Mouse (Mus musculus) T-helper 1 cell (primary cell): ENCODE measurements around the gene 1700123O20Rik.

Experiments
- in situ Hi-C: fragments of 300-600 bp; cut with MboI, MseI; formaldehyde crosslinking; loops from one replicate; pipeline ENCODE4 v1.15.1; 2025; ENCODE audit warnings: high pct_unique_total_duplicates

The 1700123O20Rik gene

GRCm38 (mm10) chr14:54686063-54686521 is at the start of gene 1700123O20Rik:
Gene 1700123O20Rik, plus strand, starts transcription at chr14:54686216.
- in situ Hi-C loops, result no loop called here

GRCm38 (mm10) chr14:54636954-54637353 is 49.1 kb upstream of the 1700123O20Rik start:
- in situ Hi-C loops, result no loop called here

- in situ Hi-C loops, result no loop called here
These were observed 47.8 kb upstream of the 1700123O20Rik start for GRCm38 (mm10) chr14:54638210-54638609.

GRCm38 (mm10) chr14:54640121-54640520 is 45.9 kb upstream of the 1700123O20Rik start:
- in situ Hi-C loops, result loop anchor here (5.0 kb wide), 1 partner anchor 73 kb away; no protein-coding TSS in a partner anchor

- in situ Hi-C loops, result loop anchor here (5.0 kb wide), 1 partner anchor 74 kb away; no protein-coding TSS in a partner anchor
These were observed 45.1 kb upstream of the 1700123O20Rik start, which contains the start of gene Gm17606 for GRCm38 (mm10) chr14:54640946-54641304. Gene Gm17606, plus strand, starts transcription at chr14:54640952.

DNA sequence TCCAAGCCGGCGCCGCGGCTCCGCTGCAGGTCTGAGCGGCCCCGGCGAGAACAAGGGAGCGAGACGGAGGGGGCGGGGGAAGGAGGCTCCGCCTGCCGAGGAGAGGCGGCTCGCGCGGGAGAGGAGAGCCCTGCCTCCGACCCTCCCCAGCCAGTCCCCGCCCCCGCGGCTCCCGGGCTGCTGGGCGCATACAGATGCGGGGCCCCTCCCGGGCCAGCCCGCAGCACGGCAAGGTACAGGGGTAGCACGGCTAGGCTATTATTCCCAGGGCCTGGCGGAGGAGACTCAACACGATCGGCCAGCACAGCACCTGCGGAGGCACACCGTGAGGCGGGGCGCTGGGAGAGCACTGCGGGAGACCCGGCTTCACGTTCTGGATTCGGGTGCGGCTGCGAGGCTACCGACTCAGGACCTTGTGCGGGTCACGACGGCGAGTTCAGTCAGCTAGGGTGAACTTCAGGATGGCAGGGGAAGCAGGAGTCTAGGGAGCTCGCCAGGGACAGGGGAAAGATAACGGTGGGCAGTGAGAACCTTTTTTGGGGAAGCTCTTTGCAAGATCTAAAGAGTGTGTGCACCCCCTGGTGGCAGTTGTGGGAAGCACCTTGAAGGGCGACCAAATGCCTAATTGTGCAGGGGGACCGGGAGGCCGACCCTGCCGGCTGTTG is 44.6 kb upstream of the 1700123O20Rik start, which contains the start of gene Cdh24:
TSS of gene Cdh24 (minus strand) at position 60 of the 665 bp plus-strand sequence.
- in situ Hi-C loops, result loop anchor here (5.0 kb wide), 1 partner anchor 74 kb away; no protein-coding TSS in a partner anchor

- in situ Hi-C loops, result loop anchor here (5.0 kb wide), 1 partner anchor 75 kb away; no protein-coding TSS in a partner anchor
These were observed 43.6 kb upstream of the 1700123O20Rik start for GRCm38 (mm10) chr14:54642224-54642944.

DNA sequence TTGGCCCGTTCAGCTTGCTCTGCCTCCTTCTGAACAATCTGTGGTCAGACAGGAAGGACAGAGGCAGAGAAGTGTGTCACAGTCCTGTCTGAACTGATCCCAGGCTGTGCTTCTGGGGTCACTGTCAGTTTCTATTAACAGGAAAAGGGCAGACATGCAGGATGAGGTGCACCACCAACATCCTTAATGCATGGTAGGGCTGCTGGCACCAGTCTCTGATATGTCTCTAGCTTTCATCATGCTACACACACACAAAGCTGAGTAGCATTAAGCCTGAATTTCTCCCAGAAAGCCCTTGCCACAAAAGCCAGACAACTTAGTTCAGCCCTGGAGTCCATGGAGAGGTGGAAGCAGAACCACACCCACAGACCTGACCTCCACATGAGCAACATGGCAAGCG is 43.0 kb upstream of the 1700123O20Rik start:
- in situ Hi-C loops, result loop anchor here (5.0 kb wide), 1 partner anchor 76 kb away; no protein-coding TSS in a partner anchor

DNA sequence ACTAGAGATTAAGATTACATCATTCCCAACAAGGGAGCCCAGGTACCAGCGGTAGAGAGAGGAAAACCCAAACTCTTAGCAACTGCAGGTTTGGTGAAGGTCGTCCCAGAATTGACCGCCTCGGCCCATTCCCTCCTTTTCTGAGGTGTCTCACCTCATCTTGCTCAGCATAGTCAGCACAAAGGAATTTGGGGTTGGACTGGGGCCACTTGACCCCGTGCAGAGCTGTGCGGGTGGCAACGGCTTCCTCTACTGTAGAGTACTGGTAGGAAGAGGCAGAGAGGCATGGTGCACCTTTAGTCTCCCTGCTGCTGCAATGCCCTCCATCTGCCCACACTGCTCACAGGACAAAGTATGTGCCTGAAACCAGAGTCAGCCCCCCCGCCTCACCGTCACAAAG is 41.7 kb upstream of the 1700123O20Rik start:
- in situ Hi-C loops, result loop anchor here (5.0 kb wide), 1 partner anchor 77 kb away; no protein-coding TSS in a partner anchor

GRCm38 (mm10) chr14:54646455-54646854 is 39.6 kb upstream of the 1700123O20Rik start:
- in situ Hi-C loops, result no loop called here

- in situ Hi-C loops, result no loop called here
These were observed 38.9 kb upstream of the 1700123O20Rik start for GRCm38 (mm10) chr14:54646898-54647636.

DNA sequence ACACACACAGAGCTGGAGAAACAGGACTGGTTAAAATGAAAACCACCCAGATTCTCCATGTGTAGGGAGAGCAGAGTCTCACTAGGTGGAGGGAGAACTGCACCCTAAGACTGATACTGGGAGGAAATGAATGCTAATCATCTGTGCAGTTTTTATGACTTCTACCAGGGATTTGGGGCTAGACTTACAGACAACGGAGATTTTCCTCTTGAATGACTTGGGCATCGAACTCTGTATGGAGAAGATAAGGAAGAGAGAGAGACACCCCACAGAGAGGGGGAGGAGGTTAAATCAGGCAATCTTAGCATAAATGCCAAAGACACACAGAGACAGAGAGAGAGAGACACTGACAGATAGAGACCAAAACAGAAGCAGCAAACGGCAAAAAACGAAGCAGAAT is 38.1 kb upstream of the 1700123O20Rik start:
- in situ Hi-C loops, result no loop called here

GRCm38 (mm10) chr14:54650621-54651454 is 35.2 kb upstream of the 1700123O20Rik start:
- in situ Hi-C loops, result no loop called here

DNA sequence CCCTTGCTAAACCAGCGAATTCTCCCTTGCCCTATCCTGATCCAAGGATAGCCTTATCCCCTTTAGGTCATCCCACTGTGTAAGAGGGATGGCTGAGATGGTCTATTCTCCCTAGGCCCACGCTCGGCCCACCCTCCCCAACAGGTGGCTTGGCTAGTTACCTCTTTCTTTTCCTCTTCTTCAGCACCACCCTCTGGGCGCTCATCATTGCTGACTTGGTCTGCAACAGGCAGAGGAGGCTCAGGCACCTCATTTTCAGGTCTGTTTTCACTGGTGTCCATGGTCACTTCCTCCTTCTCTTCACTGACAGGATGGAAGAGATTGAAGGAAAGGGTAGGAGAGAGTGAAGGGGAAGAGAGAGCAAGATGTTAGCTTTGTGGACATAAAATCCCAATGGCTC is 34.5 kb upstream of the 1700123O20Rik start:
- in situ Hi-C loops, result no loop called here

DNA sequence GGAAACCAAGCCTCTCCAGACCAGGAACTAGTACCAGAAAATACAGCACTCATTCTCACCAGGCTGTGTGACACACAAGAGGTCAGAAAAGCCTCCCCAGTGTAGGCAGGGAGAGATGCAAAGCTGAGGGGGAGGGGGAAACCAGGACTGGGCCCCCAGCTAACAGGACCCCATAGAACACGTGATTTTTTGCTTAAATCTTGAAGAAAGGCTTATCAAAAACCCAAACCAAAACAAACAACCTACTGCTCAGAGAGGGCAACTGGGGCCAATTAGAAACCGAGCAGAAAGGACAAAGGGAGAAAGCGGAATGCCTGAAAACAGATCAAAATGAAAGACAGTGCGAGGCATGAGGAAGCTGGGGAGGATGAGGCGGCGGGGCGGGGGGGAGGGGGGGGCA is 33.2 kb upstream of the 1700123O20Rik start:
- in situ Hi-C loops, result no loop called here

DNA sequence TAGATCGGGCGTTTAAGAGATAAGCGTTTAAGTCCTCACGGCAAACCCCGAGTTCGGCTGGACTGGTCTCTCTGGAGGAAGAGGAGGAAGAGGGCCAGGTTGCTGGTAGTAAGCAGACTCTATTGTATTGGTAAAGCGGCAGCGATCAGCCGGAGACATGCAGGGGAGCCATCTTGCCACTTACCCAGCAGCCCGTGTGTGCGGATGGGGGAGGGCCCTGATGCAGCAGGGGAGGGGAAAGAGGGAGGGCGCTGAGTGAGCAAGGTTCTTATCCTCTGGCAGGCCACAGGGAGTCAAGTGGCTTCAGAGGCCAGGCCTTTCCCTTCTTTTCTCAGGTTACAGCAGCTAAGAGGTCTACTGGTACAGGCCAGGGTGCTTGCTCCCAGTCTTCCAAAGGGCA is 32.5 kb upstream of the 1700123O20Rik start:
- in situ Hi-C loops, result no loop called here

DNA sequence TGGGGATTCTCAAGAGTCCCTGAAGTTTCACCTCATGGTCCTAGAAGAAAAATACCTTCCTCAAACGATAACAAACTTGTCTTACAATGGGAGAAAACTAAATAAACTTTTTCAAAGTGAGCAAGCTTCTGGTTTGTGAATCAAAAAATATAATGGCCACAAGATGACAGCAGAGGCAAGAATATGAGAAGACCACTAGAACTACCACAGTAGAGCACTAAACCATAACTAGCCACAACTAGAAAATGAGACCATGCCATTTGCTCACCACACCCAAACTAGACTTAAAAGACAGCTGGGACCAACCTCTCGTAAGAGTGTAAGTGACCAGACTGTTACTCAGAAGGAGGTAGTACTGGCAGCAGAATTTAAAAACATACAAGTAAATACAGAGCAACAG is 26.0 kb upstream of the 1700123O20Rik start:
- in situ Hi-C loops, result no loop called here

DNA sequence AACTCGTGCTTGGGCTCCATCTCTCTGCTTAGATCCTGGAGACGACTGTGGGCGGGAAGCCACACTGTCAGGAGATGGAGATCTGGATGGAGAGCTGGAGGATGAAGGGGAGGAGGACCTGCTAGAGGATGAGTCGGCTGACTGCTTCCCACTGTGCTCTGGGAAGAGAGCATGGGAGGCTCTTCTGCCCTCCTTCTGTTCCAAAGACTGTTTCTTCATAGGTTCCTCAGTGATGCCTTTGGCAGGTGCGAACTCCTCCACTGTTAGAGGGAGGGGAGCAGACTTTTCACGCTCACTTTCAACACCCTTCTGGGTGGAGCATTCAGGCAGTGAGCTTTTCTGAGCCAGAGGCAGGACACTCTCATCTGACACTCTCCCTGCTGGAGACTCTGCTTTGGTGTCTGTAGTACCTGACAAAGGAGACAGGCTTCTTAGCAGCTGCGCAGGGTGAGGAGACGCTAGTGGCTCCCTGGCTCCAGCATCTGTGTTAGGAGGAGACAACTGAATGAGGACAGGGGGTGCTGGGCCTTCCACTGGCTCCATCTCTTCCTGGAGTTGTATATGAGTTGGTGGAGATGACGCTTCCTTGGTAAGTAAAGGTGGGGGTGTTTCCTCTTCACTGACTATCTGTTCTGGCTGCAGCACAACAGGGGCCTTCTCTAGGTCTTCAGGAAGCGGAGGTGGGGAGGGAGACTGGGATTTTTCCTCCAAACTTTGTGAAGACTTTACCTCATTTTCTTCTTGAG is 21.4 kb upstream of the 1700123O20Rik start:
- in situ Hi-C loops, result no loop called here

DNA sequence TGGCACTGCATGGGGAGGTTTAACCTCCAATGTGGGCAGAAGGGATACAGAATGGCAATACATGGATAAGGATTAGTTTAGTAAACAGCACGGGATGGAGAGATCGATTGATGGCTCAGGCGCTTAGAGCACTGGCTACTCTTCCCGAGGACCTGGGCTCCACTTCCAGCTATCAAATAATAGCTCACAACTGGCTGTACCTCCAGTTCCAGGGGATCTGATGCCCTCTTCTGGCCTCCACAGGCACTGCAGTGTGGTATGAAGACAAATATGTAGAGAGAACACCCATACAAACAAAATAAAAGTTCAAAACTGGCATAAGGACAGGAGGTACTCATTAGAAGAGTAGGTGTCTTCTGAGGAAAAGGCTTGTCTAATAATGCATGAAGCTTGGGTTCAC is 16.6 kb upstream of the 1700123O20Rik start:
- in situ Hi-C loops, result no loop called here

GRCm38 (mm10) chr14:54674317-54674716 is 11.7 kb upstream of the 1700123O20Rik start:
- in situ Hi-C loops, result no loop called here
